Mouse (Mus musculus): ENCODE measurements around the gene Exoc2.

Exoc2 gene

GRCm38 (mm10) chr13:30968311-30968710 lies 5.6 kb downstream of the Exoc2 start:
- no peak for DNase-seq

DNA sequence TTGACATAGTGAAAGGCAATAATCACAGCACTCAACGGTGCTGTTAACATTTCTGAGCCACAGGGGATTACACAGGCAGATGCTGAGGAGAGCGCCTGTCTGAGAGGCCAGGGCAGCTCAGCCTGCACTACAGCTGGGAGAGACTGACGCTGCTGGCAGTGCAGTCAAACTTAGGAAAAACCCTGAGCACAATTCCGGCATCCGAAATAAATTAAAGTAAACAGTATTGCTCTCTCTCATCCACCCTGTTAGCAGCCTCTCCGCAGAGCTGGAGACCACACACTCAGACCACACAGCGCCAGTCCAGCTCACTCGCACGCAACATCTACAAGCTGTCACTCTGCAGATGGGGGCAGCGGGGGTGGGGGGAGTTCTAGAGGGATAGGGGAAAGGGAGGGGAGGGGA lies 7.4 kb downstream of the Exoc2 start:
- DNase-seq = no peak

GRCm38 (mm10) chr13:30961932-30962331 lies 12.0 kb downstream of the Exoc2 start:
- no peak for DNase-seq

- DNase-seq = no peak
Observed at GRCm38 (mm10) chr13:30960714-30961113, 13.2 kb downstream of the Exoc2 start.

DNA sequence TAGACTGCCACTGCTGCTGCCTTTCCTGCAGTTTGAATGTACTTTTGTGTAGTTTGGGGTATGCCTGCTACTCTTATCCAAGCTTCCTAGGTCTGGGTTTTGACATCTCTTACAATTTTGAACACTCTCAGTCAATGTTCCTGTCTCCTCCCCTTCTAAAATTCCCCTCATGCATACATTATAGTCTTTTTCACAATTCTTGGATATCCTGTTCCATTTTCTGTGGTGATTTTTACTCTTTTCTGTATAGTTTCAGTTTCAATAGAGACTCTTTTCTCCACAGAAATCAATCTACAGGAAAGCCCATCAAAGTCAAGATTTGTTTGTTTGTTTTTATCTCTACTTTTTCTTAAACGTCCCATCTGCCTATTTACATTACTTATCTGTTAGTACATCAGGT lies 20.3 kb downstream of the Exoc2 start:
- no peak for DNase-seq

DNA sequence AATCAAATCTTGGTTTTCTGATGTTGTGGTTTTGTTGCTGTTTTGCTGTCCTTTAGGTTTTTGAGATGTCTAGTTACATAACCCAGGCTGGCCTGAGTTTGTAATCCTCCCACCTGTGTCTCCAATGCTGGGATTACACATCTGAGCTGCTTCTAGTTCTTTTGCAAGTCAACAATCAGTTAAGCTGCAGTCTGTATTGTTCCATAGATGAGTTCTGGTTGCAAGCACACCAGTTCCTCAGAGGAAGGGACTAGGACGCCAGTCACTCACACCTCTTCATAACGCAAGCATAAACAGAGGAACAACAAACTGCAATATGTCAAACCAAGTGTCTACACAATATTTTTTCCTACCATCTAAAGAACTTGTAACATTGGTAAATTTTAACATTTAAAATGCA lies 21.8 kb downstream of the Exoc2 start:
- DNase-seq = no peak

DNA sequence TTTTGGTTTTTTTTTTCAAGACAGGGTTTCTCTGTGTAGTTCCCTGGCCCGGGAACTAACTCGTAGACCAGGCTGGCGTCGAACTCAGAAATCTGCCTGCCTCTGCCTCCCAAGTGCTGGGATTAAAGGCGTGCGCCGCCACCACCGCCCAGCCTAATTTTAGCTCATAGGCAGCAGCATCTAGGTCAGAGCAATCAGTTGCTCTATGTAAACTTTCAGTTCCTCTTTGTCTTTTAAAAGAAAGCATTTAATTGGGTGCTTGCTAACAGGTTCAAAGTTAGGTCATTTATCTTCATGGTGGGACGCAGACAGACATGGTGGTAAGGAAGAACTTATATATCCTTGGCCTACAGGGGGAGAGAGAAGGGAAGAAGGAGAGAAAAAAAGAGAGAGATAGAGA lies 24.7 kb downstream of the Exoc2 start:
- DNase-seq = no peak

- DNase-seq = no peak
Observed at GRCm38 (mm10) chr13:30947540-30947939, 26.4 kb downstream of the Exoc2 start, which contains the start of gene Hus1b. TSS of gene Hus1b (minus strand) at chr13:30947759.

GRCm38 (mm10) chr13:30947129-30947528 lies 26.8 kb downstream of the Exoc2 start:
- DNase-seq = no peak

DNA sequence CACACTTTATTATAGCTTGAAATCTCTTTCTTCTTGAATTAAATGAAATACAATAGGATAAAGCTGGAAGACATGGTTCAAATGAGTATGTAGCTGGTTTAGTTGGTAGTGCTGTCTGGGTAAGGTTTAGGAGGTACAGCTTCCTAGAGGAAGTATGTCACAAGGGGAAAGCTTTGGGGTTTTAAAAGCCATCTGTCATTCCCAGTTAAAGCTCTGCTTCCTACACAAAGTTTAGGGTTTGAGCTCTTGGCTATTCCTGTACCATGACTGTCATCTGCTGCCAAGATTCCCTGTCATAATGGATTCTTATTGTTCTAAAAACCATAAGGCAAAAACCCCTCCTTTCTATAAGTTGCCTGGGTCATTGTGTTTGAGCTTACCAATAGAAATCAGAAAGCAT lies 28.1 kb downstream of the Exoc2 start:
- no peak for DNase-seq

DNA sequence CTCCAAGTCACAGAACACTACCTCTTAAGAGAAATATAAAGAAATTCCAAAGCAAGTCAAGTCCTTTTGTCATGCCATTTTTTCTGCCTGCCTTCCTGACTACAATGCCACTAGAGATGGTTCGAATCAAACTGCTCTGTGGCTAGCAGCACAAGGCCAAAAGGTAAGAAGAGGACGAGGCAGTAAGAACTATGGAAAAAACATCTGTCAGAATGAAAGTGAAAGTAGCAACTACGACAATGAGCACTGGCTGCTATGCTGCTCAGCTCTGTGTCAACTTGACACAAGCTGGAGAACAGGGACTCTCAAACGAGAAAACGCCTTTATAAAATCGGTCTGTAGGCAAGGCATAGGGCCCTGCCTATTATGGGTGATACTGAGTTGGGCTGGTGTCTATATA lies 40.9 kb downstream of the Exoc2 start:
- no peak for DNase-seq

- DNase-seq = no peak
Observed at GRCm38 (mm10) chr13:30931613-30932012, 42.3 kb downstream of the Exoc2 start.

GRCm38 (mm10) chr13:30929119-30929518 lies 44.8 kb downstream of the Exoc2 start:
- no peak for DNase-seq

- DNase-seq = no peak
Observed at GRCm38 (mm10) chr13:30924269-30924668, 49.6 kb downstream of the Exoc2 start.

DNA sequence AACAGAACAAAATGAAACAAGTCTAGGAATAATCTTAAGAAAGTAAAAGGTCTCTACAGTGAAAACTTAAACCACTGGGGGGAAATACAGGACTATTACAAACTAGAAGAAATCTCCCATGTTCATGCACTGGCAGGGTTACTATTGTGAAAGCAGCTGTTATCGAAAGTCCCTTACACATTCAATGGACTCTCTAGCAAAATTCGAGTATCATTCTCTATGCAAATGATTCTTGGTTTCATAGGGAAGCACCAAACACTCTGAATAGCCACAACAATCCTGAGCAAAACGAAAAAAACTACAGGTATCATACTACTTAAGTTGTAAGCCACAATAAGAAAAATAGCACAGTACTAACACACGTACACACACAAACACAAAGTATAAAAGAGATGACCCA lies 52.0 kb downstream of the Exoc2 start:
- DNase-seq = no peak

DNA sequence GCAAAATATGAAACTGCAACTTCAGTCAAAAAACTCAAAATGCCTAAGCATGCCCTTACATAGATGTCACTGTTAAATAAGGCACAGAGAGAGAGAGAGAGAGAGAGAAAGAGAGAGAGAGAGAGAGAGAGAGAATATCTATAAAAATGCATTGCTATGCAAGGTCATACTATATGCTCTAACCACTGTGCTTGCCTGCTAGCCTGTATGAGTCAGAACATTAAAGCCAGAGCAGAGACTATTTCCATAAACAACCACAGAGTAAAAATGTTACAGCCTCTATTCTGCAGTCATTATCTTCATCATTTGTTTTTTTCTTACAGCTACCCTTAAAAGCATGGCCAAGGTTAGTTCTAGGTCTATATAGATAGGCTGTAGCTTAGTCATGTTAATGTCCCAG lies 60.1 kb downstream of the Exoc2 start:
- no peak for DNase-seq

DNA sequence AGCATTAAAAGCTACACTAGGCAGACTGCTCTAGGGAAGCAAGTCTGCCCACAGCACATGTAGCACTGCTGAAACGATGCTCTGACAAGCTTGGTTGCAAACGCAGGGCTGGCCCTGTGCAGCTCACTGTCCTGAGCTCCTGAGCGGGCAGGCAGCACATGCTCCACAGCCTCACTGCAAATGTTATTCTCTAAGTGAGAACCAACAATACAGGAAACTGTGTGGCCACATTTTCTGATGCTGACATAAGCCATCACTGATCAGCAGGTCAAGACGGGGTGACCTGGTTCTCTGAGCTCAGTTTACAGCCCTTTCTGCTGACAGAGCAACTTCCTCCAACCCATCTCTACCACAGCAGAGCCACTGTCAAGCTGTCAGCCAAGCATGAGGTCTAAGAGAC lies 60.9 kb downstream of the Exoc2 start:
- DNase-seq = no peak

DNA sequence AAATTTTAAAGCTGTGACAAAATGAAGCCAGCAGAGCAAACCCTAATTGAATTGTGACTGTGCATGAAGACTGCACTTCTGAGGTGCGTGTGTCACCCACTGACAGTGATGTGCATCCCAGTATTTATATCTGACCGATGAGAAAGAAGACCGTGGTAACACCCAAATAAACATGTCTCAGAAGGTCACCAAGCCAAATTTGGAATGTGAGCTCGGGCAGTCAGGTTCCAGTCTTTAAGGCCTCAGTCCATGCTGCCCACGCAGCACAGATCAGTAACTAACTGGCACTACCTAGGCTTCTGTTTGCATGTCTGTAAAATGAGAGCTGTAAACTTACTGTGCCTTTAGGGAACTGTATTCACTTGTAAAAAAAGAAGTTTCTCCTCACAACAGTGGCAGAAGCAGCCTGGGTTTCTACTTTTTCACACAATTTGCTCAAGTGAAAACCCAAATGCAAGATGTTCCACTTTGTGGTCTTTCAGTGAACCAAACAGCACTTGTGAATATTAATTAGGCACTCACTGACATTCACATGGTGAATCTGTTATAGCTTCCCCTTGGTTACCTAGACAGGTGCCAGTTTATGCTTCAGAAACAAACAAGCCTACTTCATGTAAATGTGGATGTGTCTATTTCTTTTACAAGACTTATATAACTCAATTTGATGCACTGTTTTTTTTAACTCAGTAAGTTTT lies 61.8 kb downstream of the Exoc2 start:
- DNase-seq = no peak

DNA sequence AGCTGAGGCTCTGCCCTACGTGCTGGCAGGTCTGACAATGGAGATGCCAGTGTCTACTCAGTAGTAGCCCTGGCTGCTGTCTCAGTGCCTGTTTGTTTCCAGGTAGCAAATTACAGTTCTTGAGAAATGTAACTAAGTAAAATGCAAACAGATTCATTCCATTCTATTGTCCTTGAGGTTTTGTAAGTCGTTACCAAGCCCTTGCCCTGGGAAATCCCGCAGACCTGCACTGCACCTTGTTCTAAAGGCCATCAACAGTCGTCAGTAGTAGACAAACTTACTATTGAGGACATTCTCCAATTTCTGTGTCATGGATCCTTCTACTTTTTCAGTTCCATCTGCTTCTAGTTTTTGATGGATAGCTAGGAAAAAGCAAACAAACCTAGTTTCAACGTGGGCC lies 63.0 kb downstream of the Exoc2 start:
- DNase-seq = no peak

GRCm38 (mm10) chr13:30902286-30902685 lies 71.6 kb downstream of the Exoc2 start:
- no peak for DNase-seq

GRCm38 (mm10) chr13:30901387-30902041 lies 72.4 kb downstream of the Exoc2 start:
- no peak for DNase-seq

DNA sequence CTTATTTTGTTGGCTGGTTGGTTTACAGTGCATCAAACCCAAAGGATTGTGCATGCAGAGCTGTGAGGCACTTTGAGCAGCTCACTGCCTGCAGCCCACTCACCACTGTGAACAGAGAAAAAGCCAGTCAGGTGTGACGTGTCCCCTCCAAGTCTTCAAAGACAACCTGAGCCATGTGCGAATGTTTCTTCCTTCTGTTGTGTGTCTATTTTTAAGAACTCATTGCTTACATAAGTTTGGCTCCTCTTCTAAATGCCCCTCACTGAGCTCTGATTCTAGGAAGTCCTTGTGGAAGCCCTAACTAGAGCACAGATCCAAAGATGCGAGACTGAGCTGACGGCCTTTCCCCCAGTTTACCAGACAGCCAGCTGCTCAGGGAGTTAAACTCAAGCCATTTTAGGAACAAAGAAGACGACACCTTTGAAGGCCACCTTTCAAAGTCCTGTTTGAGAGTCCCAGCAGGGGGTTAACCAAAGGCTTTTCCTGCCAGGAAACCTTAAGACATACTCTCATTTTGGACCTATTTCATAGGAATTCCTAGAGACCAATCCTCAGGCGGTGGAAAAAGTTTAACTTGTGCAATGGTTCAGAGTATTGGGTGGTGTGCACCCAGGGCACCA lies 79.8 kb downstream of the Exoc2 start:
- peak; percentile 10 for DNase-seq

- DNase-seq = no peak
Observed at GRCm38 (mm10) chr13:30892315-30892714, 81.6 kb downstream of the Exoc2 start.

DNA sequence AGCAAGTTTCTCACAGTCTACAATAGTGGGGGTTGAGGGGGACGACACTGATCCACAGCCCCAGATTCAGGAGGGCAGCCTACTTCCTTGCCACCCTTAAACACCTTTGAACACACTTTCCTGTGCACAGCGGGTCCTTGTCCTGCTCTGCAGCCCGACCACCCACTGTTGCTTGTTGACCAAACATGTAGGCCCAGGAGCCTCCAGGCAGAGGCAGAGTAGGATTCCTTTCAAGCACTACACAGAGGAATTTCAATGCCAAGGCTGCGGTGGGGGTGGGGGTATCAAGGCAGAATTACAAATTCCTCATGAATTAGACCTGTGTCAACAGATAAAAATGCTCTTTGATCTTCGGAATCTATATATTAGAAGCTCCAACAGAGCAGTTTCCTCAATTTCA lies 82.7 kb downstream of the Exoc2 start:
- DNase-seq = no peak
